Mouse (Mus musculus) lung, embryonic 14.5 days (tissue): ENCODE data around the gene Tmem14a. TPM values are rescaled to one million over a fixed set of nuclear protein-coding genes. Genes with fewer than 3 reads are reported as not detected.
A peak's percentile ranks its signal among the peaks of the same experiment; 100 is the strongest.
"Not testable (repeated sequence)": the region's sequence is repeated elsewhere in the genome, so short reads cannot be mapped to it uniquely, and the experiment has no call there.

ENCODE experiments used
- ATAC-seq: fragments of 200-750 bp; cut with Nextera tagmentation; 2 replicates; pipeline ENCODE4 v1.8.0; 2017; ENCODE audit warnings: mild to moderate bottlenecking, moderate TSS enrichment, moderate library complexity; ENCODE audit not compliant: insufficient read depth
- DNase-seq: peaks from one replicate; pipeline ENCODE4 v3.0.0-alpha.2; 2015
- H3K27ac ChIP-seq: fragments of 300-500 bp; sonication (generic); 2 replicates; pipeline ENCODE4 v1.5.1; 2014; ENCODE audit warnings: low read depth, mild to moderate bottlenecking, moderate library complexity
- H3K27me3 ChIP-seq: fragments of 300-500 bp; sonication (generic); 2 replicates; pipeline ENCODE4 v1.6.1; 2014; ENCODE audit warnings: low read length, control low read depth; ENCODE audit not compliant: insufficient read depth
- H3K36me3 ChIP-seq: fragments of 300-500 bp; sonication (generic); 2 replicates; pipeline ENCODE4 v1.6.1; 2014; ENCODE audit warnings: control low read depth; ENCODE audit not compliant: insufficient read depth
- H3K4me1 ChIP-seq: fragments of 300-500 bp; sonication (generic); 2 replicates; pipeline ENCODE4 v1.6.1; 2014; ENCODE audit warnings: antibody characterized with exemption, control low read depth; ENCODE audit not compliant: insufficient read depth
- H3K4me2 ChIP-seq: fragments of 300-500 bp; sonication (generic); 2 replicates; pipeline ENCODE4 v1.6.1; 2014; ENCODE audit warnings: mild to moderate bottlenecking
- H3K4me3 ChIP-seq: fragments of 300-500 bp; sonication (generic); 2 replicates; pipeline ENCODE4 v1.5.1; 2014; ENCODE audit warnings: low read depth, low read length
- H3K9ac ChIP-seq: fragments of 300-500 bp; sonication (generic); 2 replicates; pipeline ENCODE4 v1.6.1; 2014
- H3K9me3 ChIP-seq: fragments of 300-500 bp; sonication (generic); 2 replicates; pipeline ENCODE4 v1.6.1; 2016; ENCODE audit warnings: low read depth, low read length, control low read depth
- CTCF ChIP-seq: IDR thresholded peaks from 2 replicates; pipeline ENCODE4 v1.5.1; 2016; ENCODE audit warnings: antibody characterized with exemption, low read depth
- WGBS: fragments of 180-500 bp; shearing (Covaris S2); extraction: QIAGEN DNeasy Blood & Tissue Kit; methylation state at CpG from one replicate; pipeline ENCODE4 v1.1.7; 2014; 5-methylcytosine and 5-hydroxymethylcytosine counted together
- polyA plus RNA-seq: library from polyadenylated mRNA; unstranded; fragments of >200 nt; fragmentation: Nextera tagmentation; extraction: Ambion mirVana; gene quantifications from 2 replicates; pipeline ENCODE4 v1.2.1, GENCODE M21; 2014

The Tmem14a gene
- polyA plus RNA-seq, 1 experiment from 2014 or later = 8.9 TPM

DNA sequence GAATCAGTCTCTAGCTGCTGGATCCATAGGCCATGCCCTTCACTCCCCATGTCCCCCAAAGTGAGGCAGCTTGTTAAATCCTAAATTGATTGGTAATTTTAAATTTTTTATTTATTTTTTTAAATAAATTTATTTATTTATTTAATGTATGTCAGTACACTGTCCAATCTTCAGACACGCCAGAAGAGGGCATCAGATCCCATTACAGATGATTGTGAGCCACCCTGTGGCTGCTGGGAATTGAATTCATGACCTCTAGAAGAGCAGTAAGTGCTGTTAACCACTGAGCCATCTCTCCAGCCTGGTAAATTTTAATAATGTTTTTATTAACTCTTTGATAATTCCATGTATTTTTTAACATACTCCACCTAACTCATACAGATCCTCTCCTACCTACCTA, 48.4 kb downstream of the Tmem14a start:
- no peaks in the 10 kb centered on the region for H3K4me1 ChIP-seq
- no peak overlapping the region for H3K9ac ChIP-seq
- WGBS = 88% methylated on average over 1 of the region's 1 CpGs
- no peak for TF ChIP-seq CTCF
- ATAC-seq = no peak
- no peak for DNase-seq
- H3K9me3 ChIP-seq = no peaks in the 10 kb centered on the region
- H3K36me3 ChIP-seq = no peaks in the 10 kb centered on the region
- H3K27me3 ChIP-seq = no peaks in the 10 kb centered on the region
- no peak overlapping the region for H3K4me3 ChIP-seq
- H3K4me2 ChIP-seq = no peak overlapping the region
- H3K27ac ChIP-seq = no peak overlapping the region

DNA sequence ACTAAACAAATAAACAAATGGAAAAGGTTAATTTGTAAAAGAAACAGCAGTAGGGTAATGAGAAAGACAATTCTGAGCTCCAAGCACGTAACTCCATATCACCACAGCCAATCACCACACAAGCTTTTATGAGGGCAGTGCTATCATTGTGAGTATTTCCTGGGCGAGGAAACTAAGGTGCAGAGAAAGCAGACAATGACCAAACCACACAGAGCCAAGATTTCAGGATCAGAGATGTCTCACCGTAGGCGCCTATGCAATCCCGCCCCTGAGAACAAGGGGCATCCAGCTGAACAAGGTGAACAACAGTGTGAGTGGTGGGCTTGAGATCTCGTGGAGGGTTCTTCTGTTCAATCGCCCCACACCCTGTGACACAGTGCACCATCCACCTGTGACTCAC, 49.1 kb downstream of the Tmem14a start:
- not testable (repeated sequence) for H3K9me3 ChIP-seq, H3K27me3 ChIP-seq
- 84% methylated on average over 6 of the region's 7 CpGs for WGBS

GRCm38 (mm10) chr1:21271343-21272055, 53.1 kb downstream of the Tmem14a start:
- Histone ChIP-seq H3K27ac (no peak overlapping the region), H3K4me2 (peak overlapping the region; percentile 71), H3K4me3 (peak overlapping the region; percentile 30), H3K4me1 (no peaks in the 10 kb centered on the region), H3K36me3 (no peaks in the 10 kb centered on the region), H3K9me3 (no peaks in the 10 kb centered on the region), H3K27me3 (no peaks in the 10 kb centered on the region), H3K9ac (peak overlapping the region; percentile 38)
- peak; percentile 88 for DNase-seq
- peak; percentile 74 for TF ChIP-seq CTCF
- WGBS = 26% methylated on average over 18 of the region's 18 CpGs
- peak; percentile 89 for ATAC-seq

More for the DNA sequence above, 49.1 kb downstream of the Tmem14a start:
- not testable (repeated sequence) for H3K27ac ChIP-seq, H3K4me3 ChIP-seq, DNase-seq, H3K36me3 ChIP-seq, H3K4me2 ChIP-seq, ATAC-seq, H3K9ac ChIP-seq, H3K4me1 ChIP-seq

- Histone ChIP-seq H3K9me3 (no peaks in the 10 kb centered on the region), H3K4me2 (peak overlapping the region; percentile 71), H3K27me3 (no peaks in the 10 kb centered on the region), H3K4me1 (no peaks in the 10 kb centered on the region), H3K27ac (peak overlapping the region; percentile 6; the same call in 1 of the 2 replicates), H3K9ac (peak overlapping the region; percentile 38), H3K4me3 (peak overlapping the region; percentile 30), H3K36me3 (no peaks in the 10 kb centered on the region)
- WGBS = 17% methylated on average over 14 of the region's 14 CpGs
- no peak for TF ChIP-seq CTCF
- DNase-seq (peak; percentile 75), ATAC-seq (peak; percentile 64; the same call in 1 of the 2 replicates)
Observed at GRCm38 (mm10) chr1:21272056-21272431, 53.7 kb downstream of the Tmem14a start.

DNA sequence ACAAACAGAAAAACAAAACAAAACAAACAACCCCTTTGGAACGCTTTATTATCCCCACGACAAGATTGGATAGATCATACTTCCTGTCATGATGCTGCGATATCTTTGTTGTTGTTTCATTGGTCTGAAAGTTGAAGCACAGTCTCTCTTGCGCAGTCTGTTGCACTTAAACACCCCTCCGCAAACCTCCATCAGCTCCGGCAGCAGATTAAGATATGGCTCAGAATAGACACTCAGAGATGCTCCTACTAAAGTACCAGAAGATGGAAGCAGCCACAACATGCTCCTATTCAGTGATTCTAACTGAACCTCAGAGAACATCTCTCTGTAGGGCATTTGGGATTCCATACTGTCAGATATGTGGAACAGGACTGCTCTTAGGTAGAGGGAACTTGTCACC, 54.7 kb downstream of the Tmem14a start:
- Histone ChIP-seq H3K36me3 (no peaks in the 10 kb centered on the region), H3K4me1 (no peaks in the 10 kb centered on the region), H3K9me3 (no peaks in the 10 kb centered on the region), H3K4me3 (no peak overlapping the region), H3K4me2 (no peak overlapping the region), H3K27me3 (no peaks in the 10 kb centered on the region), H3K27ac (no peak overlapping the region), H3K9ac (no peak overlapping the region)
- 86% methylated on average over 6 of the region's 6 CpGs for WGBS
- no peak for TF ChIP-seq CTCF
- DNase-seq (no peak), ATAC-seq (no peak)

DNA sequence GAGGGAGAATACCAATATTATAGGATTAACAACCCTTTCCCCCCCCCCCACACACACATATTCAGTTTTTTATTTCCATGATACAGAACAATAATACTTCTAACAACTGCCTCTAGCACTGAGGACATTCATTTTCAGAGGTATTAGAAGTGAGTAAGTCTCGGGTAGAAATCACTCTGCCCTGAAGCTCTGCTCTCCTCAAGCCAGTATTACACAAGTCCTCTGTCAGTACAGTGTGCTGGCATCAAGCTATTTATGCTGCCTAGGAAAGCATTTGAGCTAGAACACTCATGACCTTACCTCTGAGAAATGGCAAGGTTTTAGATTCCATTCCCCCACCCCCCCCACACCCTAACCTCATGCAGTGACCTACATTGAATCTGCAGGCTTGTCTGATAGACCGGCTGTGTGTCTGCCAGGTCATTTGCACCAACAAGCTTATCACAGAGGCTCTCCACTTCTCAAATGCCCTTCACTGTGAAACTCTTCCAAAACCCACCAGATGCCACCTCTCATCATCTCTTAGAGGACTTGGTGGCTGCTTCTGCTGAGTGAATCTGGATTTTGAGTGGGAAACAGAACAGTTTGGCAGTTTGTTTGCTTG, 56.2 kb downstream of the Tmem14a start:
- 54% methylated on average over 2 of the region's 2 CpGs for WGBS

DNA sequence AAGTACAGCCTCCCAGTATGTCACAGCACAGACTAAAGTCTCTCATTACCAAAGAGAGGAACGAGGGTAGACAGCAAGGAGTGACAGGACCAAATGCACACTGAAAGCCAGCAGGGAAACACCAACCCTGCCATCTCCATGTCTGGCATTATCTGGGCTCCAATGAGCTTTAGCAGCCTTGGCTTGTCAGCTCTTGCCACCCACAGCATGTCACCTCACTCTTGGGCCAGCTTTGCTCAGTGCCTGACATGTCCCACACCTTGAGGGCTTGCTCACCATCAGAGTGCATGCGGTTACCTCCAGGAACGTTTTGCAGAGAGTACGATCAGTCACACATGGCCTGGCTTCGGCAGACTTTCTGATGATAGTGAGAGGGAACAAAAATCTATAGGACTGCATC, 57.0 kb downstream of the Tmem14a start:
- H3K4me1 ChIP-seq, H3K27me3 ChIP-seq, DNase-seq, ATAC-seq, H3K4me3 ChIP-seq, H3K36me3 ChIP-seq, H3K27ac ChIP-seq, H3K9ac ChIP-seq, H3K9me3 ChIP-seq, H3K4me2 ChIP-seq: not testable (repeated sequence)
- WGBS = 82% methylated on average over 5 of the region's 5 CpGs

More for the DNA sequence above, 56.2 kb downstream of the Tmem14a start:
- no peak overlapping the region for H3K4me3 ChIP-seq
- no peaks in the 10 kb centered on the region for H3K36me3 ChIP-seq
- no peak for ATAC-seq
- DNase-seq = no peak
- no peak overlapping the region for H3K9ac ChIP-seq
- H3K4me2 ChIP-seq = no peak overlapping the region
- TF ChIP-seq CTCF = no peak
- no peak overlapping the region for H3K27ac ChIP-seq
- H3K4me1 ChIP-seq = no peaks in the 10 kb centered on the region
- H3K9me3 ChIP-seq = no peaks in the 10 kb centered on the region
- H3K27me3 ChIP-seq = no peaks in the 10 kb centered on the region

- WGBS = 44% methylated on average over 1 of the region's 2 CpGs
- not testable (repeated sequence) for DNase-seq, ATAC-seq, H3K9ac ChIP-seq, H3K9me3 ChIP-seq, H3K4me3 ChIP-seq, H3K27me3 ChIP-seq, H3K4me1 ChIP-seq, H3K27ac ChIP-seq, H3K36me3 ChIP-seq, H3K4me2 ChIP-seq
Observed at GRCm38 (mm10) chr1:21276158-21276557, 57.8 kb downstream of the Tmem14a start.
